Mouse (Mus musculus) E14TG2a.4 (cell line): ENCODE measurements around the gene Cracr2b.

Experiments used
- CTCF ChIP-seq: conservative IDR thresholded peaks from 2 replicates; pipeline ENCODE4 v1.5.1; 2014; ENCODE audit warnings: low read length
- NANOG ChIP-seq: IDR thresholded peaks from 2 replicates; pipeline ENCODE4 v1.6.1; 2014; ENCODE audit warnings: borderline replicate concordance, low read length, mixed read lengths

GRCm38 (mm10) chr7:141462333-141462821 is 1.5 kb downstream of the Cracr2b start:
- no peak for TF ChIP-seq CTCF
- TF ChIP-seq NANOG: no peak
